In the genomic region with DNA sequence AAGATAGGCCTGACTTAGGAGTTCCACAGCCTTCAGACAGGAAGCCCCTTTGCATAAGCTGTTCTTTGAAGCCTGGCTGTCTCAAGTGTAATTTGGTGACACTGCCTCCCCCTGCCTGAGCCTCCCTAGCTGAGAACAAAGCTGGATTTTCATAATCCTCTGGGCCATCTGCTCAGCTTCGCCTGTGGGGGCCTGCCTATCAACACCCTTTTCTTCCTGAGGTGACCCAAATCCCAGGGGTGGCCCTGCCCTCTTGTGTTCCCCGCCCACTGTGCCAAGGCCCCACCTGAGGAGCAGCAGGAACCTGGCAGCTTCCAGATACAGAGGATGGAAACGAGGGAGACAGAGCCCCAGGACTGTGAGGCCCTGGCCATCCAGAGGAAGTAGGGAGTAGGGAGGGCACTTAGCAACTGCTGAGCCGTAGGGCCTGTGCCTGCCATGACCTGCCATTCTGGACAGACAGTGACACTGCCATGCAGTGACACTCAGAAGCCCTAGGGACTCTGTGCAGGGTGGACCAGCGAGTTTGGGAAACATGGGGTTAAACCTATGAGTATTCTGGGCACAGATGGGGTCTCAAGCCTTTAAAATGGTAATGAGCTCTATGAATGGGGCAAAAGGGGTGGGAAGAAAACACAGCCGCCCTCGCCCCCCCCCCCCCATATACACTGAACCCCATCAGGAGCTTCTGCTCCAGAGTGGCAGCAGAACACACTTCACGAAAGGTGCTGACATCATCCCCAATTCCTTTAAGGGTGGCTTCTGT, we compare ENCODE assay signal across 10 mouse cellular contexts. TPM values are rescaled to one million over a fixed set of nuclear protein-coding genes. Genes with fewer than 3 reads are reported as not detected.
DNase-seq lines count a peak whose midpoint lies in the region; ATAC-seq and TF ChIP-seq lines count a peak whose summit lies in the region.
"Had no signal": no experiment of that assay in that cellular context is flagged by ENCODE, and none has a peak within 500 bp of the region (broad histone marks: within the 10 kb centered on the region; RNA-seq: fewer than 3 reads in every experiment).

No protein-coding gene starts in this region.

- TF ChIP-seq POLR2A in brain, embryonic 14.5 days (IDR thresholded peaks at IDR 0.05; ENCODE audit: borderline replicate concordance, extremely low read depth, insufficient read depth, insufficient read length, poor library complexity, severe bottlenecking) = no peak

- 0 out of 2 replicates have a peak, but pooled peaks cover 2% of the 10 kb centered on the region for H3K4me1 ChIP-seq in kidney, embryonic 15.5 days

- no peaks in the 10 kb centered on the region for H3K27me3 ChIP-seq in kidney, embryonic 15.5 days
- H3K27me3 ChIP-seq: heart, embryonic 15.5 days had no signal

- H3K27ac ChIP-seq in kidney, embryonic 15.5 days = no peak overlapping the region
- H3K27ac ChIP-seq in left cerebral cortex, adult 2 months = no peak overlapping the region
- H3K27ac ChIP-seq: heart, embryonic 15.5 days had no signal

- no peak overlapping the region for H3K4me3 ChIP-seq in kidney, embryonic 15.5 days (replicated peaks)
- no peak overlapping the region for H3K4me3 ChIP-seq in left cerebral cortex, adult 2 months
- H3K4me3 ChIP-seq: heart, embryonic 15.5 days had no signal

- DNase-seq in A20 (ENCODE audit: low read depth, low spot score) = peak; percentile 30
- peak; percentile 93 for DNase-seq in brain, embryonic 14.5 days (ENCODE audit: low read depth)
- peak; percentile 67 for DNase-seq in induced T-regulatory cell, adult 2 months (ENCODE audit: low read depth)
- no peak for DNase-seq in adrenal gland, adult 8-10 months
- no peak for DNase-seq in left cerebral cortex, adult 2 months (ENCODE audit: extremely low spot score in 1 of 2, low spot score in 2 of 2)
- no peak for DNase-seq in left cerebral cortex, postnatal 14 days (ENCODE audit: low spot score in 2 of 2)
- DNase-seq: lung, postnatal 36 days had no signal

- H3K9ac ChIP-seq in kidney, embryonic 15.5 days = no peak overlapping the region
- H3K9ac ChIP-seq: heart, embryonic 15.5 days had no signal

- WGBS in kidney, embryonic 15.5 days = 57% methylated on average over 8 of the region's 8 CpGs

- intact Hi-C loops in left cerebral cortex, adult 2 months (cut with DNase I) = no loop called here
- intact Hi-C loops in left cerebral cortex, postnatal 14 days (cut with DNase I) = no loop called here

- H3K9me3 ChIP-seq in kidney, embryonic 15.5 days (replicated peaks) = no peaks in the 10 kb centered on the region
- H3K9me3 ChIP-seq: heart, embryonic 15.5 days had no signal

- H3K4me2 ChIP-seq in kidney, embryonic 15.5 days = no peak overlapping the region
- H3K4me2 ChIP-seq: heart, embryonic 15.5 days had no signal

- peak; percentile 44; the same call in 1 of the 2 replicates for ATAC-seq in monocyte, adult 5-6 weeks (replicated peaks; ENCODE audit: insufficient number of reproducible peaks, low FRiP score, low TSS enrichment, poor library complexity, severe bottlenecking)
- no peak; the same call in 1 of the 2 replicates for ATAC-seq in kidney, embryonic 15.5 days (replicated peaks; ENCODE audit: low FRiP score)

- no peak for TF ChIP-seq CTCF in brain, embryonic 14.5 days (IDR thresholded peaks at IDR 0.05; ENCODE audit: borderline replicate concordance, extremely low read depth, insufficient read depth, insufficient read length)
- no peak for TF ChIP-seq CTCF in left cerebral cortex, adult 2 months (IDR thresholded peaks at IDR 0.05)

- peaks cover 52% of the 10 kb centered on the region for H3K36me3 ChIP-seq in kidney, embryonic 15.5 days

RNA-seq across cellular contexts. Expression of a gene that starts 13.8 kb away (rescaled TPM):
- polyA plus RNA-seq in brain, embryonic 14.5 days (2012; rRNA removed) = 7.7 and 9.1 TPM in 2 replicates
- total RNA-seq in monocyte, adult 5-6 weeks (2017) = 70.1 to 153 TPM (median 72.2 TPM) in 3 replicates
- total RNA-seq in adrenal gland, adult 8-10 months (2022) = 1 to 10 TPM; 4.4 to 9.9 (median 7.0) TPM
- polyA plus RNA-seq in kidney, embryonic 15.5 days (2015; fragmentation: Nextera tagmentation; extraction: Ambion mirVana) = 7.4 and 8.3 TPM in 2 replicates
- total RNA-seq in left cerebral cortex, adult 2 months (2021) = 1 to 10 TPM; 3.4 TPM
- 1 to 10 TPM; 3.9 to 4.0 TPM for total RNA-seq in left cerebral cortex, postnatal 14 days (2021)

RNA-seq across cellular contexts. Expression of a gene that starts 27.1 kb away (rescaled TPM):
- not detected in 2 replicates for polyA plus RNA-seq in brain, embryonic 14.5 days (2012; rRNA removed)
- total RNA-seq in monocyte, adult 5-6 weeks (2017) = not detected in 3 replicates
- 1 to 10 TPM in 3 of 4 experiments, under 1 TPM in 1; 0.74 to 4.3 (median 2.8) TPM for total RNA-seq in adrenal gland, adult 8-10 months (2022)
- polyA plus RNA-seq in kidney, embryonic 15.5 days (2015; fragmentation: Nextera tagmentation; extraction: Ambion mirVana) = not detected in 2 replicates
- total RNA-seq in left cerebral cortex, adult 2 months (2021) = not detected
- not detected for total RNA-seq in left cerebral cortex, postnatal 14 days (2021)
- polyA plus RNA-seq: heart, embryonic 15.5 days had no signal

RNA-seq across cellular contexts. Expression of a gene that starts 33.3 kb away (rescaled TPM):
- polyA plus RNA-seq in brain, embryonic 14.5 days (2012; rRNA removed) = not detected in 2 replicates
- not detected in 3 replicates for total RNA-seq in monocyte, adult 5-6 weeks (2017)
- total RNA-seq in adrenal gland, adult 8-10 months (2022) = 10 to 100 TPM in 1 of 4 experiments, 1 to 10 TPM in 3; 6.4 to 14.0 (median 8.7) TPM
- not detected in 2 replicates for polyA plus RNA-seq in kidney, embryonic 15.5 days (2015; fragmentation: Nextera tagmentation; extraction: Ambion mirVana)
- not detected for total RNA-seq in left cerebral cortex, adult 2 months (2021)
- total RNA-seq in left cerebral cortex, postnatal 14 days (2021) = not detected
- polyA plus RNA-seq: heart, embryonic 15.5 days had no signal

RNA-seq across cellular contexts. Expression of a gene that starts 44.9 kb away (rescaled TPM):
- polyA plus RNA-seq in brain, embryonic 14.5 days (2012; rRNA removed) = not detected in 2 replicates
- total RNA-seq in monocyte, adult 5-6 weeks (2017) = 1.7 TPM in 1 of 3 replicates, not detected in the others
- total RNA-seq in adrenal gland, adult 8-10 months (2022) = 10 to 100 TPM; 18.5 to 49.4 (median 27.4) TPM
- 0.44 TPM in 1 of 2 replicates, not detected in the other for polyA plus RNA-seq in kidney, embryonic 15.5 days (2015; fragmentation: Nextera tagmentation; extraction: Ambion mirVana)
- not detected for total RNA-seq in left cerebral cortex, adult 2 months (2021)
- total RNA-seq in left cerebral cortex, postnatal 14 days (2021) = not detected
- polyA plus RNA-seq: heart, embryonic 15.5 days had no signal

Comparison
In these comparisons a context has a peak if more than half of its experiments do, and no peak if none do; other contexts are left out.
1. DNase-seq: peak in A20 (single experiment), brain, embryonic 14.5 days (single experiment) and induced T-regulatory cell, adult 2 months (single experiment); none in adrenal gland, adult 8-10 months (single experiment), left cerebral cortex, adult 2 months (0 of 2) and left cerebral cortex, postnatal 14 days (0 of 2).